Mouse (Mus musculus) heart, postnatal 0 days (tissue): ENCODE data around the gene Cd151. TPM values are rescaled to one million over a fixed set of nuclear protein-coding genes. Genes with fewer than 3 reads are reported as not detected.
A peak's percentile ranks its signal among the peaks of the same experiment; 100 is the strongest.

Experiments
- ATAC-seq: fragments of 200-750 bp; cut with Nextera tagmentation; 2 replicates; pipeline ENCODE4 v1.8.0; 2017; ENCODE audit warnings: low read depth, moderate number of reproducible peaks, moderate library complexity; ENCODE audit not compliant: insufficient read depth
- DNase-seq: peaks from one replicate; pipeline ENCODE4 v3.0.0-alpha.2; 2016; ENCODE audit warnings: low spot score
- H3K27ac ChIP-seq: fragments of 300-500 bp; sonication (generic); 2 replicates; pipeline ENCODE4 v1.5.1; 2014; ENCODE audit warnings: low read depth, mild to moderate bottlenecking
- H3K27me3 ChIP-seq: fragments of 300-500 bp; sonication (generic); 2 replicates; pipeline ENCODE4 v1.6.1; 2014; ENCODE audit warnings: low read length, mixed read lengths; ENCODE audit not compliant: control insufficient read depth, insufficient read depth
- H3K36me3 ChIP-seq: fragments of 300-500 bp; sonication (generic); replicated peaks from 2 replicates; pipeline ENCODE4 v1.6.1; 2014; ENCODE audit warnings: low read length, mixed read lengths; ENCODE audit not compliant: control insufficient read depth, insufficient read depth
- H3K4me1 ChIP-seq: fragments of 300-500 bp; sonication (generic); 2 replicates; pipeline ENCODE4 v1.6.1; 2014; ENCODE audit warnings: antibody characterized with exemption; ENCODE audit not compliant: control insufficient read depth, insufficient read depth
- H3K4me2 ChIP-seq: fragments of 300-500 bp; sonication (generic); 2 replicates; pipeline ENCODE4 v1.6.1; 2014; ENCODE audit warnings: low read depth, mild to moderate bottlenecking, low read length, moderate library complexity
- H3K4me3 ChIP-seq: fragments of 300-500 bp; sonication (generic); 2 replicates; pipeline ENCODE4 v1.5.1; 2014; ENCODE audit warnings: low read depth, low read length
- H3K9ac ChIP-seq: fragments of 300-500 bp; sonication (generic); replicated peaks from 2 replicates; pipeline ENCODE4 v1.6.1; 2014; ENCODE audit warnings: low read depth, low read length, mixed read lengths
- H3K9me3 ChIP-seq: fragments of 300-500 bp; sonication (generic); replicated peaks from 2 replicates; pipeline ENCODE4 v1.6.1; 2016; ENCODE audit warnings: low read length; ENCODE audit not compliant: control insufficient read depth
- CTCF ChIP-seq: IDR thresholded peaks from 2 replicates; pipeline ENCODE4 v1.5.1; 2016; ENCODE audit warnings: antibody characterized with exemption, control low read depth, low read depth
- EP300 ChIP-seq: IDR thresholded peaks from 2 replicates; pipeline ENCODE4 v1.6.1; 2016; ENCODE audit warnings: antibody characterized with exemption, low read depth
- WGBS: fragments of 180-500 bp; shearing (Covaris S2); extraction: QIAGEN DNeasy Blood & Tissue Kit; methylation state at CpG from one replicate; pipeline ENCODE4 v1.1.7; 2014; 5-methylcytosine and 5-hydroxymethylcytosine counted together
- polyA plus RNA-seq: library from polyadenylated mRNA; unstranded; fragments of >200 nt; fragmentation: Nextera tagmentation; extraction: Ambion mirVana; gene quantifications from 2 replicates; pipeline ENCODE4 v1.2.1, GENCODE M21; 2015
- total RNA-seq: library from RNA; depleted of rRNA; stranded (reverse); fragments of >200 nt; gene quantifications from 2 replicates; pipeline ENCODE4 v1.2.3, GENCODE M21; 2014; ENCODE audit warnings: low replicate concordance

The Cd151 gene
- total and polyA plus RNA-seq, 2 experiments from 2014 or later, result 37.8 to 288 TPM

DNA sequence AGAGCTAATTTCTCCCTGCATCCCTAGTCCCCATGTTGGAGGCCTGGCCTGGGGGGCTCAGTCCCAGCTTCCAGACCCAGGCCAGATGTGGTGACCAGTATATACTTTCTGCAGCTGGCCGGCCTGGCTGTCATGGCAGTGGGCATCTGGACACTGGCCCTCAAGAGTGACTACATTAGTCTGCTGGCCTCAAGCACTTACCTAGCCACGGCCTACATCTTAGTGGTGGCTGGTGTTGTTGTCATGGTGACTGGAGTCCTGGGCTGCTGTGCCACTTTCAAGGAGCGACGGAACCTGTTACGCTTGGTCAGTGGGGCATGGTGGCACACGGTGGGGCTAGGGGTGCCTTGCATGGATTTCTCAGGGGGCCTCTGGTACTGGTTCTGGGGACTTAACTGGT, 2.2 kb downstream of the Cd151 start:
- no peak for TF ChIP-seq CTCF
- no peak for TF ChIP-seq EP300
- DNase-seq (no peak), ATAC-seq (no peak)
- Histone ChIP-seq H3K27me3 (peaks cover 4% of the 10 kb centered on the region; the same call in 1 of the 2 replicates), H3K4me1 (peaks cover 30% of the 10 kb centered on the region), H3K36me3 (peaks cover 32% of the 10 kb centered on the region), H3K4me2 (peak overlapping the region; percentile 66), H3K9ac (peak overlapping the region; percentile 71; the same call in 1 of the 2 replicates), H3K9me3 (no peaks in the 10 kb centered on the region), H3K4me3 (peak overlapping the region; percentile 63; the same call in 1 of the 2 replicates), H3K27ac (peak overlapping the region; percentile 97)
- 73% methylated on average over 6 of the region's 6 CpGs for WGBS

DNA sequence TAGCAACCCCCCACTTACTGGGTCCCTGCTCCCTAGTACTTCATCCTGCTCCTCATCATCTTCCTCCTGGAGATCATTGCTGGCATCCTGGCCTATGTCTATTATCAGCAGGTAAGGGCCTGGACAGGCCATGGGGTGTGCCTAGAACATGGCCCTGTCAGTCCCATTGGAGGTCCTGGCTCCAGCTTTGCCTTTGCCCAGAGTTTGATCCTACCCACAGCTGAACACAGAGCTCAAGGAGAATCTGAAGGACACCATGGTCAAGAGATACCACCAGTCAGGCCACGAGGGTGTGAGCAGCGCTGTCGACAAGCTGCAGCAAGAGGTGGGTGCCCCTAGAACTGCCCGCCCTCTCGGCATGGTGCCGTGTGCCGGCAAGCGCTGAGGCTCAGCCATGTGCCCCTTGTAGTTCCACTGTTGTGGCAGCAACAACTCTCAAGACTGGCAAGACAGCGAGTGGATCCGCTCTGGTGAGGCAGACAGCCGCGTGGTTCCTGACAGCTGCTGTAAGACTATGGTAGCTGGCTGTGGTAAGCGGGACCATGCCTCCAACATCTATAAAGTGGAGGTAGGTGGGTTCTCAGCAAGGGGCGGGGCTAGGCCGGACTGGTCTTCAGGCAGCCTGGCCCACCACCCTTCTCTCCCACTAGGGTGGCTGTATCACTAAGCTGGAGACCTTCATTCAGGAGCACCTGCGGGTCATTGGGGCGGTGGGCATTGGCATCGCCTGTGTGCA, 2.9 kb downstream of the Cd151 start:
- Histone ChIP-seq H3K27me3 (no peaks in the 10 kb centered on the region), H3K27ac (peak overlapping the region; percentile 97), H3K4me1 (peaks cover 32% of the 10 kb centered on the region), H3K36me3 (peaks cover 32% of the 10 kb centered on the region), H3K9ac (no peak overlapping the region), H3K9me3 (no peaks in the 10 kb centered on the region), H3K4me2 (no peak overlapping the region), H3K4me3 (no peak overlapping the region)
- ATAC-seq (no peak), DNase-seq (no peak)
- TF ChIP-seq CTCF (no peak), EP300 (no peak)
- WGBS, result 76% methylated on average over 18 of the region's 18 CpGs

DNA sequence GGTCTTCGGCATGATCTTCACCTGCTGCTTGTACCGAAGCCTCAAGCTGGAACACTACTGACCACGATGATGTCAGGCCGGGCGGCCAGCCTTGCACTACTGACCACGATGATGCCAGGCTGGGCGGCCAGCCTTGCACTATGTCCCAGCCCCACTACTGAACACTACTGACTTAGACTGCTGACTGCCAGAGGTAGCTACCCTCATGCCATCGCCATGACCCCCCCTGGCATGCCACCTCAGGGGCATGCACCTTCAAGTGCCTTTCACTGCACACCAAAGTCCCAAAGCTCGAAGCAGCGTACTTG, 3.4 kb downstream of the Cd151 start:
- ATAC-seq, result no peak
- WGBS, result 91% methylated on average over 10 of the region's 10 CpGs
- TF ChIP-seq CTCF (no peak), EP300 (no peak)
- H3K4me3 ChIP-seq, result no peak overlapping the region
- peaks cover 32% of the 10 kb centered on the region for H3K36me3 ChIP-seq
- no peak overlapping the region for H3K9ac ChIP-seq
- no peak for DNase-seq
- H3K4me1 ChIP-seq, result peaks cover 33% of the 10 kb centered on the region
- H3K27ac ChIP-seq, result peak overlapping the region; percentile 97; the same call in 1 of the 2 replicates
- no peaks in the 10 kb centered on the region for H3K9me3 ChIP-seq
- H3K27me3 ChIP-seq, result no peaks in the 10 kb centered on the region
- H3K4me2 ChIP-seq, result no peak overlapping the region

DNA sequence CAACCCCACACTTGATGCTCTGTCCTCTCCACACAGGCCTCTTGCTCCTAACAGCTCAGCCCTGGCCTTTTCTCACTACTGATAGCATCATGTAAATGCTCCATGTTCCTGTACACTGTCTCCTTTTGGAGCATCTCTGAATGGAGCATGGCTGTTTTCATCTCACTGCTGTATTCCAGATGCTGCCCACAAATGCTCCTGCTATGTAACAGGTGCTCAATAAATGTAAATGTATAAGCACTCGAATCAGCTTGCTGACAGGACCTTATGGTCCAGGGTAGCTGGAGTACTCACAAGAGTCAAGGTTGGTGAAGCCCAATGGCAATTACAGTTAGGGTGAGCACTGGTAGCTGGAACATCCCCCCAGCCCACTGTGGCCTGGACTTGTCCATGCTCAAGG, 4.0 kb downstream of the Cd151 start:
- Histone ChIP-seq H3K27me3 (no peaks in the 10 kb centered on the region), H3K4me2 (no peak overlapping the region), H3K4me3 (no peak overlapping the region), H3K9ac (no peak overlapping the region), H3K4me1 (peaks cover 40% of the 10 kb centered on the region), H3K27ac (no peak overlapping the region), H3K36me3 (peaks cover 32% of the 10 kb centered on the region), H3K9me3 (no peaks in the 10 kb centered on the region)
- 89% methylated on average over 1 of the region's 1 CpGs for WGBS
- DNase-seq (no peak), ATAC-seq (no peak)
- TF ChIP-seq CTCF (no peak), EP300 (no peak)

DNA sequence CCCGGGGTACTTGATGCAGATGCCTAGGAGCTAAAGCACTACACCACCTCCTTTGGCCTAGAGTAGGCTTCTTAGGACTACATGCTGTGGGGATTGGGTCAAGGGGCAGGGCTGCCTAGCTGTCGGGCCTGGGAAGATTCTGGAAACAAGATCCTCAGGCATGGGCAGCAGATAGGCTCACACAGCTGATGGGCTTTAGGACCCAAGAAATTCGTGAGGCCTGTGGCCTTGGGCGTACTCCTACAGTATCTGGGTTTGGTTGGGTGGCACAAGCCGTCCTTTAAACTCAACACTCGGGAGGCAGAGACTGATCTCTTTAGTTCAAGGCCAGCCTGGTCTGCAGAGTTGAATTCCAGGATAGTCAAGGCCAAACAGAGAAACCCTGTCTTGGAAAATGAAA, 5.0 kb downstream of the Cd151 start:
- no peak for DNase-seq
- 79% methylated on average over 6 of the region's 6 CpGs for WGBS
- no peaks in the 10 kb centered on the region for H3K9me3 ChIP-seq
- H3K4me1 ChIP-seq, result peaks cover 40% of the 10 kb centered on the region
- no peak overlapping the region for H3K4me2 ChIP-seq
- H3K4me3 ChIP-seq, result no peak overlapping the region
- no peak overlapping the region for H3K27ac ChIP-seq
- peaks cover 32% of the 10 kb centered on the region for H3K36me3 ChIP-seq
- no peak overlapping the region for H3K9ac ChIP-seq
- TF ChIP-seq EP300, result no peak
- TF ChIP-seq CTCF, result no peak
- H3K27me3 ChIP-seq, result no peaks in the 10 kb centered on the region
- no peak for ATAC-seq

DNA sequence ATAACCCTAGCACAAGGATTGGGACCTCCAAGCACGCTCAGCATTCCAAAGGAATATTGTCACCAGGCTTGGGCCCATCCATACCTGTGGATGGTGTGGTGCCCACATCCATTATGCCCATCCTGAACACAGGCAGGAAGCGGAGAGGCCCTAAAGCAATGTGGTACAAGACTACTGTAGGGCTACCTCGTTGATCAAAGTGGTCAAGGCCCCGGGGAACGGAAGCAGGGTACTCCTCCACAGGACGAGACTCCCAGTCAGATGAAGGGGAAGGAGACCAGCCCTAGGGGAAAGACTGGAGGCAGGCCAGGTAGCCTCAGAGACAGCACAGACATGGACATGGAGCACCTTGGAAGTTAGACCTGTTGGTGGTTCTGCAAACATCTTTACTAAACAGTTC, 5.6 kb downstream of the Cd151 start:
- no peak for ATAC-seq
- H3K4me1 ChIP-seq, result peaks cover 45% of the 10 kb centered on the region
- H3K27me3 ChIP-seq, result no peaks in the 10 kb centered on the region
- no peak overlapping the region for H3K9ac ChIP-seq
- WGBS, result 82% methylated on average over 6 of the region's 6 CpGs
- peaks cover 32% of the 10 kb centered on the region for H3K36me3 ChIP-seq
- H3K27ac ChIP-seq, result no peak overlapping the region
- TF ChIP-seq CTCF, result no peak
- H3K4me2 ChIP-seq, result no peak overlapping the region
- DNase-seq, result no peak
- H3K9me3 ChIP-seq, result no peaks in the 10 kb centered on the region
- no peak overlapping the region for H3K4me3 ChIP-seq
